Mouse (Mus musculus) granulocyte monocyte progenitor cell, adult 5-6 weeks (primary cell): ENCODE data around the gene Trim2. TPM values are rescaled to one million over a fixed set of nuclear protein-coding genes. Genes with fewer than 3 reads are reported as not detected.

ENCODE experiments used
- ATAC-seq: replicated peaks from 2 replicates; pipeline ENCODE4 v1.8.0; 2016; ENCODE audit warnings: mild to moderate bottlenecking, moderate TSS enrichment, inconsistent platforms; ENCODE audit not compliant: poor library complexity, severe bottlenecking
- total RNA-seq, 2 experiments: library from RNA; stranded (forward) in 1 of 2; stranded (reverse) in 1 of 2; fragments of 200-712, 200-1000 nt in 1 of 2; fragments of >200 nt in 1 of 2; fragmentation: Nextera tagmentation in 1 of 2; gene quantifications; 2 replicates each; pipeline ENCODE4 v1.2.3; 2014 to 2017

Gene Trim2
- total RNA-seq, 2 experiments from 2014 or later: not detected

DNA sequence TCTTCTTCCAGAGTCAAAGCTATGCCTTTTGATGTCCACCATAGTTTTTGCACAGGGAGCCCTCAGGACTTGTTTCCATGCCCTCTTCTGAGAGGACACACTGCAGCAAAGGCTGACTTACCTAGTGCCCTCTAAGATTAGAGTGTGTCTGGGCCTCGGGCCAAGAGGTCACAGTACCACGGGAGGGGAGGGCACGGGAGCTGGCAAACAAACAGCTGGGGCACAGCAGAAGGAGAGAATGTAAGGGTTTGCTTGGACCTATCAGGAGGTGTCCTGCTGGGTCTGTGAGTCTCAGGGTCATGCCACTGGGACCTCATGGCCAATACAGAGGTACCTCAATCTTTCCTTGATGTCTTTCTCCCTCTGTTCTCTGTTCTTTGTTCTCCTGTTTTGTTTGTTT, 75.7 kb downstream of the Trim2 start:
- ATAC-seq: 0 out of 2 replicates have a peak, but pooled peaks have one; percentile 2

DNA sequence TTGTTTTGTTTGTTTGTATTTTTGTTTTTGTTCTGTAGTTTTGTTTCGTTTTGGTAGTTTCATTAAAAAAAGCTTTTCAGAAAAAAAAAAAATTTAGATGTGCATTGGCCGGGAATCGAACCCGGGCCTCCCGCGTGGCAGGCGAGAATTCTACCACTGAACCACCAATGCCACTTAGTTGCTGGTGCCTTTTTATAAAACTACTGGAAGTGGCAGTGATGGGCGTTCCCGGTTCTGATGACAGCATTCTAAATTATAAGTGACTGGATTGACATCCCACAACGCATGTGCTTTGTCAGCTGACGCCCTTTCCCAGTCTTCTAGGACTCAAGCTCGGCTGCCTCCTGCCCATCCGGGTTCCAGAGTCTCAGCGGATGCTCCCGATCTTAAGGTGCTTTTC, 77.8 kb downstream of the Trim2 start:
- ATAC-seq: peak; percentile 28; the same call in 1 of the 2 replicates

DNA sequence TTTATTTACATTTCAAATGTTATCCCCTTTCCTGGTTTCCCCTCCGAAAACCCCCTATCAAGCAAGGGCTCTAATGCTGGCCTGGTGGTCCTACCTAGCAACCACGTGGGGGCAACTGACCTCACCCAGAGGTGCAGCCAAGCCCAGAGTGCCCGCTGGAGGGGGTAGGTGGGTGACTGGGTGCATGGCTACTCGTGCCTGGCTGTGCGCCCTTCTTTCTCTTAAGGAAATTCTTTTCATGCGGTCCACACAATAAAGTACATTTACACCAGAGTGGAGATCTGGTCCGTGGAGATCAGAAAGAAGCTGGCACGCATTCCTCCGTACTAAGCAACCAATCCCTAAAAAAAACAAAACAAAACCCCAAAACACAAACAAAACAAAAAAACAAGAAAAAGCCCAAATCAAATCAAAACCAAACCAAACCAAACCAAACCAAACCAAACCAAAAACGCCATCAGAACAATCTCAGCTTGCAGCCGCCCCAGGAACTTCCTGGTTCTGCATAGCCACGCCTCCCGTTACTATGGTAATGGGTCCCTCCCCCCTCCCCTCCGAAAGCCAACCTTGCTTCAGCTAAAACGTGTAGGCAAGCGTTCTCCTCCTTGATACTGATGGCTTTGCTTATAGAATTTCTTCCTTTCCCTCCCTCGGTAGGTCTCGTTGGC, 78.3 kb downstream of the Trim2 start:
- ATAC-seq: peak; percentile 96

DNA sequence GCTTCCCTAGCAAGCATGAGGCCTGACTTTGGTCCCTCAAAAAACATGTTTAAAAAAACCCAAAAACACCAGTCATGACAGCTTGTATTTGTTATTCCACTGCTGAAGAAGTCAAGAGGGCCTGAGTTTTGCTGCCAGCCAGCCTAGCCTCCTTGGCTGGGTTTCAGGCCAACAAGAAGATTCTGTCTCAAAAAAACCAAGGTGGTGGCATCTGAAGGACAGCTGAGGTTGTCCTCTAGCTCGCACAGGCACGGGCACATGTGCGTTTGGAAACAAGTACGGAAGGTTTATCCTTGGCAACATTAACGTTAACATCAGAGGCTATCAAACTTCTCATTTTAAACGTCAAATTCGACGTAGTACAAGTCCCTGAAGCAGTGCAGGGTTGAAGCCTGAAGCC, 79.0 kb downstream of the Trim2 start:
- ATAC-seq: no peak

DNA sequence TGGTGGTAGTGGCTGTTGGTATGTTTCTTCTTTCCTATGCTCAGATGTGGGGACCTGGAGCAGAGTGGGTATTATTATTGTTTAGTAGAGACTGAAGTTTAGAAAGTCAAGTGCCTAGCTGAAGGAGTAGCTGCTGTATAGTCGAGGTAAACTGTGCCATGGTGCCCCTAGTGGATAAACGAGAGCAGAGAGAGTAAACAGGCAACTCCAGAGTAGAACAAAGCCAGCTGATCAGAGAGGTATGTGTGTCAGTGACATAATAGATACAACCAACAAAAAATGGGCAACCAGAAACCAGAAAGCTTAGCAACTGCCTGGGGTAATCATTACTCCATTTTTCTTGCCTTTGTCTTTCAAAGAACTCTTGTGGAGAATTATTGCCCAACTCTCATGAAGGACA, 81.7 kb downstream of the Trim2 start:
- no peak for ATAC-seq

DNA sequence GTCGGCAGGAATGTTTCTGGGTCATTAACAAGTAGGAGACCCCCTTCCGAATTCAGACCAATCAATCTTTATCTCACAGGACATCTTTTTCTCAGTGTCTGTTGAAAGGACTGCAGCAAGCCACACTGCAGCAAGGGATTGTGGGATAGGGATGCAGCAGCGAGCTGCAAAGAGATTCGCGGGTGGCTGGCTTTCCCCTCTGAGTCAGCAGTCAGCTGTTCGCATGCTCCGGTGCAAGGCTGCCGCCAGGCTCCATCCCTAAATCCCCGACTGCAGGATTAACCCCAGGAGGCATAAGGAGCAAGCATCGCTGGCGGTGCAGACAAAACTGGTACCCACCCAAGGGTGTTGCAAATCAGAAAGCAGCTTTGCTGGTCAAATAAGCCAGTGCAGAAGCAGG, 85.9 kb downstream of the Trim2 start:
- peak; percentile 58 for ATAC-seq

DNA sequence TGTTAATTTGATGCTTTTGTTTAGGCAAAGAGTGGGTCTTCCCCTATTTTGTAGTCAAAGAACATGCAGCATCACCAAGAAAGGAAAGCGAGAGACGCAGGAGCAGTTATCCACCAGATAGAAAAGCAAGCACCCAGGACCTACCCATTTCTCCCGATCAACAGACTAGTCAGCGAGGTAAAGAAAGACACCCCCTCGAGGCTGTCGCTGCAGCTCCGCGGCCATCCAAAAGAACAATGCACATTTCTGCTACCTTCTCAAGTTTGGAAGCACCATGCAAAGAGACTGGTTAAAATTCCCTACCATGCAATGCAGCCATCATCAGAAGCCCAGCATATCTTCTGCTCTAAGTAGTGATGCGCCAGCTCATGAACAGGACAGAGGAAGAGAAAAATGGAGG, 86.4 kb downstream of the Trim2 start:
- peak; percentile 30; the same call in 1 of the 2 replicates for ATAC-seq

DNA sequence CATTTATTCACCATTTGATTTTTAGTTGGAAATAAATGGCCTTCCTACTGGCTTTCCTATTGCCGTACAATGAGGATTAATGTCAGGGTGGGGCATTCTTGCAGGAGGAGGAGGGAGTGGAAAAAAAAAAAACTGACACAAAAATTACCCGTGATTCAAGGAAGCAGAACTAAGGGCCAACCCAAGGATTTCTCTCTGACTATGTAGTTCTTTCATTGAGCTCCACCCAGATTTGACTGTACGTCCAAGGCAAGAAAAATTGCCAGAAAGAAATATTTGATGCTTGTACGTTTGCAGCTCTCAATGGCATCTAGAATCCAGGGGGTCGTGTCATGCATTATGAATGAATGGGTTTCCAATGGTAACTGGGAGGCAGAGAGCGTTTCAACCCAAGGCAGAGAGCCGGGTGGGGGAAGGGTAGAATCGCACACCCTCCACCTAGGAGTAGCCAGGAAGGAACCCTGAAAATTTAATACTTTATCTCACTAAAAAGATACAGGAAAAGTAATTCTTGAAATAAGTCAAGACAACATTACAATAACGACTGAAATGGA, 86.9 kb downstream of the Trim2 start:
- no peak for ATAC-seq

DNA sequence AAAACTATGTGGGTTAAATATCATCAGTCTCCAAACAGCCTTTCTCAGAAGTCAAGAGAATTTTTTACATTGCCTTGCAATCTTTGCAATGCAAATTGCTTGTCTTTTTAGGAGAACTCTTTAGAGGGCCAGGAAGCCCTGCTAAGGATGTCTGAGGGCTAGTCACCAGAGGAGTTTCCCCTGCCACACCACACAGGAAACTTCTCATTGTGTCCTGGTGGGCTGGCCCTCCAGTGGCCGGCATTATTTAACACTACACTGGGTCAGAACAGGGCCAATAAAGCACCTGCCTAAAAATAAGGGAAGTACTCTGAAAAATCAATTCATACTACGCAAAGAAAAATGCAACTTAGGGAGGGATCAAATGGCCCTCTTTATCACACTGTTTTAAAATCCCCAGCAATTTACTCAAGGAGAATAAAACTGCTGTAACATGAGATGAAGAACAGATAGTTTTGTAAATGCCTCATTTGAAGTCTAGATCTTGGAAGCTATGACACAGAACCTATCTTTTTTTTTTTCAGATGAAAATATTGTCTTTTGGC, 87.4 kb downstream of the Trim2 start:
- ATAC-seq: peak; percentile 50

DNA sequence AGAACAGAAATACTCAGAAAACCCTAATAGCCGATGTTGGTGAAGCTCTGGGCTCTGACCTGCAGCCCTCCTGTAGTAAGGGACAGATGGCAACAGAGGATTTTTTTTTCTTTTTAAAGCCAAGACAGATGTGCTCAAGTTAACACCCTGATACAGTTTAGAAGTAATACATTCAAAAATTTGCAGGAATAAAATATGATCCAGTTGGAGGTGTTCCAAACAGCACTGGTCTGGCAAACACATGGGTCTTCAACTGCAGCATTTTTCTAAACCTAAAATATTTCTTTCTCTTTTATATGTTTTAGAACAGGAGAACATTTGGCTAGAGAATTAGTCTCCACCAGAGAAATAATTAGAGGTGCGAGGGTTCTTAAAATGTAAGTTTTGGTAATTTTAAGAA, 88.2 kb downstream of the Trim2 start:
- ATAC-seq: no peak

DNA sequence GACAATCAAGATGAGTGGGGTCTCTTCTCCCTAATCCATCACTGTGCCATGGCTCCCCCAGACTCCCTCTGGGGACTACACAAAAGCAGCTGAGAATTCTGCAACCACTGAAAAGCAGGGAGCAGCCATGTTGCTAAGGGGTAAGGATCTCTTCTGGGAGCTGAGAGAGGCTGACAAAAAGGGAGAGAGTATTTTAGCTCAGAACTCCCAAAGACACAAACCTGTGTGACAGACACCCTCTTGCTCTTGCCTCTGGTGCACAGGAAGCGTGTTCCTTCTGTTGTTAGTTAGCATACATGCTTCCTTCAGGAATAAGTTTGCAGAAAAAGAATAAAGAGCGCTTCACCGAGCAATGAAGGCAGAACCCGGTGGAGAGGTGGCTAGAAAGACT, 88.7 kb downstream of the Trim2 start:
- ATAC-seq: no peak

DNA sequence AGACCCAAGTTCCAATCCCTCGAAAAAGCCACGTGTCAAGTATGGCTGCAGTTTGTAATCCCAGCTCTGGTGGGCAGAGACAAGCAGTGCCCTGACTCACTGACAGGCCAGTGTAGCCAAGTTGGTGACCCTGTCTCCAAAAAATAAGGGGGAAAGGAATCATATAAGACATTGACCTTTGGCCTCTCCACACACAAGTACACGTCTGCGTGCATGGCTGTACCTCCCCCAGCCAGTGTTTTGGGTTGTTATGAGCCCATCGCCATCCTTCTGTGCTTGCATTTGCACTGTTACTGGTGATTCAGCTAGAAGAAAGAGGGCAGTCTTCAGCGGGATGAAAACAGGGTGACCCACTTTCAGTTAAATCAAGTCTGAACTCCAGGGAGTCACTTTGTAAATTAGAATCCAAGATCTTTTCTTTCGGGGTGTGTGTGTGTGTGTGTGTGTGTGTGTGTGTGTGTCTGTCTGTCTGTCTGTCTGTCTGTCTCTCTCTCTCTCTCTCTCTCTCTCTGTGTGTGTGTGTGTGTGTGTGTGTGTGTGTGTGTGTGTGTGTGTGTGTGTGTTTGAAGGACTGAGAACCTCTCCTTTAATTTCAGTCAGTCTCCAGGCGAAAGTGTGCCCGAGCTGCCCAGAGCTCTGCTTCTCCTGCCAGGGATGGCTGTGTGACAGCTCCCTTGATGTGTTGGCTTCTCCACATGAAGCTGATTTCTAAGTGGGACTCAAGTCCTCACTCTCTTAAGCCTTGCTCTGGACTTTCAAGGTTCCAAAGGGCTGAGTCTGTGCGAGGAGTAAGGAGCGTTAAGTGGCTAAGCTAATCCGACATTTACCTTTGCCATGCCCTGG, 89.3 kb downstream of the Trim2 start:
- ATAC-seq: no peak

DNA sequence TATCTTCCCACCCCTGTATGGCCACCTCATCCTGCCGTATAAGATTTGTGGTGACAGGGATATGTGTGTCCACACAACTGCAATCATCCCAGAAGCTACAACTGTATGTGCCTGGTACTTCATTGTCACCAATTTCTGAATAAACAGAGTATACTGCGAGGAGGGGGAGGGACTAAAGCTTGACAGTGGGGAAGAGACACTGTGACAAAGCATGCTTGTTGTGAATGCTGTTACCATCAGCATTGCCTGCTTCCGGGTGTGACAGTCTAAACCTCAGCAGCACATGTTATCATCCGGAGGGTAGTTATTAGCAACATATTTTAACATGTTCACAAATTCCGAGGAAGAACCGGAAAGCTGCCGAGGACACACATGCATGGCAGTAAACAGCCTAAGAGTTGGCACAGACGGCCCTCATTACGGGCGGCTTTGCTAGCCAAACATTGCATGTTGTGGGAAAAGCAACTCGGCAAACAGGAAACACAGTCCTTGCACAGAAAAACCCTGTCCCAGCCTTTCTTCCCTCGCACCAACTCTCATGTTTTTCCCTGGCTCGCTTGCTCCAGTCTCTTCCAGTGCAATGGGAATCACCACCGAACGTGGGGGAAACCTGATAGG, 90.8 kb downstream of the Trim2 start:
- ATAC-seq: no peak

DNA sequence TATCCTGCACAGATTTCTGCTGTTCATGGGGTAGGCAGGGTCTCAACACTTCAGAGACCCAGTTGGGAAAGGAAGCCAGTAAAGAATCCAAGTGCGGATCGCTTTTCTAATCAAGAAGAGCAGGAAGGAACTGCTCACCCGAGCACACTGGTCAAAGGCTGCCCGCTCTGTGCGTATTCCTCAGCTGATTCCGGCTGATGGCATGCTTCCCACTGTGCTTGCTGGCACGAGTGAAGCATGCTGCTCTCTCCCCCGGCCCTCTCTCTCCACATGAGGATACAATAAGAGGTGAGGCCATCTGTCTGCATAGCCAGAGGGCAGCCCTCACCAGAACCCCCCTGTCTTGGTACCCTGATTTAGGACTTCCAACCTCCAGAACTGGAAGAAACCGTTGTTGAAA, 91.4 kb downstream of the Trim2 start:
- ATAC-seq: no peak

DNA sequence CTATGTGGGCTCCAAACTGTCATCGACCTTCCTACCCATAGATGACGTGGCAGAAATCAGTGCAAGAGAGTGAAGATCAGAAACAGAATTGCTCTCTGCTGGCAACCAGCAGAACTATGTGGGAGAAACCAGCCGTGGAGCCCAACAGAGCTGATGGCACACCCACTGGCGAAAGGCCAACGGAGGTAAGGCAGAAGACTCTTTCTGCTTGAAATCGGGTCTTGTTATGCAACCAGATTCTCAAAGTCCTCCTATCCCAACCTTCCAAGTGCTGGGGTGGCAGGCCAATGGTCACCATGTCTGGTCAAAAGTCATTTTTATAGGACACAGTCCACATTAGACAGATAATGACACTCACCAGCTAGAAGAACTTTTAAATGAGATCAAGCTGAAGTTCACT, 92.2 kb downstream of the Trim2 start:
- ATAC-seq: no peak

DNA sequence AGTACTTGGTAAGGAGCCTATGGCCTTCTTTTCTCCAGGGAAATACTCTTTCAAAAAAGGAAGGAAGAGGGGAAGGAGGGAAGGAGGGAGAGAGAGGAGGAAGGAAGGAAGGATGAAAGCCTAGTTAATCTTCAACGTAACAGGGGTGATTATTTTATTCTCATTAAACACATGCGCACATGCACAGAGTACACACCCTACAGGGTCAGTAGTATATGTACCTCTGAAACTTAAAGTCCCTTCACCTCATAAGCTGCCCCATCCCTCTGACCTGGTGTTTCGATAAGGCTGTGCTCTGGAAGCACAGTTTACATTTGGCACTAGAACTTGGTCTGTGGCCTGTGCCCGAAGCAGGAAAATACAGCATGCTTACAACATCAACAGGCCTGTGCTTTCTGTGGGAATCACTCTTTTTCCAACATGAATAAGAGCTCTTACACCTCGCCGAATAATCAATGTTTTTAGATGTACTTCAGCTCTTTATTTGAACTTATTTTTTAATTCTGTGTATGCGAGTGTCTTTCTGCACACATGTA, 95.3 kb downstream of the Trim2 start:
- ATAC-seq: no peak

DNA sequence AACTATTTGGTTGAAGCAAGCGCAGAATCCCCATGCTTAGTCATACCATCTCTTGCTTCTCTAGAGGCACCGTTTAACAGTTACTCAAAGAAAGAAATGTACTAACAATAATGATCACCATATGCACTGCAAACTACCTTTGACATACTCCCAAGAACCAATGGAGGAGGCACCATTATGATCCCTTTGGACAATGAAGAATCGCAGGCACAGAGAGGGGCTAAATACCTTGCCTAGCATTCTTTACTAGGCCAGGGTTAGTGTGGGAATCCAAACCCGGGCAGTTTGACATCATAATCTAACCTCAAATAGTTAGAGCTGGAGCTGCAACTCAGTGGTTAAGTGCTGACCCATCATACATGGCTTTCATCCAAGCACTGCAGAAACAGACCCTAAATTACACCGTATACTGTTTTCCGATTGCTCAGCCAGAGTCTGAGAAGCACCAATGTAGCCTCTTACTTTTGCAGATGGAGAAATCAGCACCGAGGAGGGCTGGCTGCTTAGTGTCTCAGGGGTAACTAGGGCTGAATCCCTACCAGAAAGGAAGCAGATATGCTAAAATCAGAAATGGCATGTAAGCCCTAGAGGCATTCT, 97.7 kb downstream of the Trim2 start:
- no peak for ATAC-seq

DNA sequence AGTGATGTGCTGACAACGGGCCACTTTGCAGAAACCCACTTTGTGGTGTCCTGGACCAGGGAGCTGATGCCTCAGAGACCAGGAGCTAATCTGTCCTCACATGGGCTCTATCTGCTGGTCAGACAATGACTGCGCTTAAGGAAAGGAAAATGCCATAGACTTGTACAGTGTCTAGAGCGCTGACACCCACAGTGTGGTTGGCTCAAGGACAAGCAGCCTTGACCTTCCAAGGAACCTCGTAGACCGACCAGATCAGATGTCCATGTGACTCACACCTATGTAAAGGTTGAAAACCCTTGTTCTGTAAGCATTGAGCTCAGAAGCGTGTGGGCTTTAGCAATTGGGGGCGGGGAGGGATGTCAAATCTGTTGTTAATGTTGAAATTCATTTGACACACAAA, 98.2 kb downstream of the Trim2 start:
- ATAC-seq: no peak

DNA sequence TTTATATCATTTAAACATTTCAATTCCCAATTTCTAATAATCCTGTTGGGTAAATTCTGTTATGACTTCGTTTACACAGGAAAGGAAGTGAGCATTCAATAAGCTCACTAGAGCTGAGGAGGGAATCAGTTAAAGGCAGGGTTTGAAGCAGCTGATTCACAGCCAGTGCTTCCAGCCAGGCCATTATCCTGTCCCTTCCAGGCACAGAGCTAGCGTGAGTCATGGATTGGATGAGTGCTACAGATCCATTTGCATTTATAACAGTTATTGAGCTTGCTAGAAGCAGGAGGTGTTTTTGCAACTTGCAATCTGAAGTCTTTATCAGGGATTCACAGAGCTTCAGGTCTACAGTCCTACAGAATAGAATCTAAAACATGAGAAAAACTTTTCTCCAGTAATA, 99.3 kb downstream of the Trim2 start:
- no peak for ATAC-seq

DNA sequence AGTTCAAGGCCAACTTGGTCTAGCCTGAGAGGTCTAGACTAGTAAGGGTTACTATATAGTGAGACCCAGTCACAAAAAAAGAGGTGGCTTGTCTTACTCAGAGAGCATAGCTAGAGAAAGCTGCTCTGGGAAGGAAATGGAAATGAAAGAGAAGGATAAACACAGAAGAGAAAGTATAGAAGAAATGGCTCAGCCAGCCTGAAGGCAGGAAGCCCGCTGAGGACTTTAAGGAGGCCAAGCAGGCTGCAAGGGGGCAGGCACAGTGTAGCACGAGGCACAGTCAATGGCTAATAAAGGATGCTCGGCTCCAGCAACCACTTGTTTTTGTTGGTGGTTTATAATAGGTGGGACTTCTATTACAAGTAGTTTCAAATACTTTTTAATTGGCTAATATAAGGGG, 100.6 kb downstream of the Trim2 start:
- no peak for ATAC-seq
